Mouse (Mus musculus) limb, embryonic 13.5 days (tissue): ENCODE results near the gene Dohh. TPM values are rescaled to one million over a fixed set of nuclear protein-coding genes. Genes with fewer than 3 reads are reported as not detected.

ENCODE experiments used
- ATAC-seq: fragments of 200-750 bp; cut with Nextera tagmentation; 2 replicates; pipeline ENCODE4 v1.8.0; 2017; ENCODE audit warnings: low read depth, moderate number of reproducible peaks, moderate TSS enrichment; ENCODE audit not compliant: low FRiP score
- H3K27ac ChIP-seq: fragments of 300-500 bp; sonication (generic); 2 replicates; pipeline ENCODE4 v1.5.1; 2015; ENCODE audit warnings: inconsistent platforms, mild to moderate bottlenecking, moderate library complexity
- H3K27me3 ChIP-seq: fragments of 300-500 bp; sonication (generic); 2 replicates; pipeline ENCODE4 v1.6.1; 2015; ENCODE audit warnings: mild to moderate bottlenecking, inconsistent platforms
- H3K36me3 ChIP-seq: fragments of 300-500 bp; sonication (generic); 2 replicates; pipeline ENCODE4 v1.6.1; 2015; ENCODE audit warnings: inconsistent platforms, mild to moderate bottlenecking, moderate library complexity
- H3K4me1 ChIP-seq: fragments of 300-500 bp; sonication (generic); 2 replicates; pipeline ENCODE4 v1.6.1; 2015; ENCODE audit warnings: inconsistent platforms
- H3K4me2 ChIP-seq: fragments of 300-500 bp; sonication (generic); replicated peaks from 2 replicates; pipeline ENCODE4 v1.6.1; 2015; ENCODE audit warnings: inconsistent platforms, mild to moderate bottlenecking, moderate library complexity
- H3K4me3 ChIP-seq: fragments of 300-500 bp; sonication (generic); 2 replicates; pipeline ENCODE4 v1.5.1; 2015; ENCODE audit warnings: moderate library complexity, mild to moderate bottlenecking, inconsistent platforms
- H3K9ac ChIP-seq: fragments of 300-500 bp; sonication (generic); 2 replicates; pipeline ENCODE4 v1.6.1; 2015; ENCODE audit warnings: mild to moderate bottlenecking, inconsistent platforms
- H3K9me3 ChIP-seq: fragments of 300-500 bp; sonication (generic); 2 replicates; pipeline ENCODE4 v1.6.1; 2016; ENCODE audit warnings: inconsistent platforms
- WGBS: fragments of 180-500 bp; shearing (Covaris S2); methylation state at CpG from one replicate; pipeline ENCODE4 v1.1.7; 2015; 5-methylcytosine and 5-hydroxymethylcytosine counted together
- polyA plus RNA-seq: library from polyadenylated mRNA; unstranded; fragments of >200 nt; fragmentation: Nextera tagmentation; extraction: Ambion mirVana; gene quantifications from 2 replicates; pipeline ENCODE4 v1.2.1, GENCODE M21; 2015

Gene Dohh
- polyA plus RNA-seq, 1 experiment from 2014 or later: 79.4 TPM

GRCm38 (mm10) chr10:81392270-81392669 lies 8.0 kb downstream of the Dohh start:
- Histone ChIP-seq H3K36me3 (peaks cover 27% of the 10 kb centered on the region), H3K27ac (no peak overlapping the region)
- no peak for ATAC-seq

GRCm38 (mm10) chr10:81392781-81393185 lies 8.6 kb downstream of the Dohh start, which contains the start of gene Smim24:
TSS of gene Smim24 (plus strand) at chr10:81393051.
- peak within 1 kb of the TSS; percentile 64 for H3K4me2 ChIP-seq
- H3K27ac ChIP-seq: peak within 1 kb of the TSS; percentile 67; the same call in 1 of the 2 replicates
- H3K36me3 ChIP-seq: peaks cover 27% of the 10 kb centered on the region
- ATAC-seq: no peak
- peak within 1 kb of the TSS; percentile 36 for H3K4me3 ChIP-seq
- no peaks in the 10 kb centered on the region for H3K9me3 ChIP-seq
- peak within 1 kb of the TSS; percentile 62 for H3K9ac ChIP-seq
- H3K4me1 ChIP-seq: peaks cover 20% of the 10 kb centered on the region
- WGBS: 65% methylated on average over 14 of the region's 14 CpGs
- no peaks in the 10 kb centered on the region for H3K27me3 ChIP-seq

More at GRCm38 (mm10) chr10:81392270-81392669, 8.0 kb downstream of the Dohh start:
- 90% methylated on average over 6 of the region's 6 CpGs for WGBS
- Histone ChIP-seq H3K27me3 (no peaks in the 10 kb centered on the region), H3K9me3 (no peaks in the 10 kb centered on the region), H3K4me1 (peaks cover 20% of the 10 kb centered on the region), H3K4me2 (no peak overlapping the region), H3K9ac (no peak overlapping the region), H3K4me3 (no peak overlapping the region)

GRCm38 (mm10) chr10:81393456-81394063 lies 9.3 kb downstream of the Dohh start:
- peaks cover 25% of the 10 kb centered on the region for H3K36me3 ChIP-seq
- peak overlapping the region; percentile 64 for H3K4me2 ChIP-seq
- peak overlapping the region; percentile 36 for H3K4me3 ChIP-seq
- no peak; the same call in 1 of the 2 replicates for ATAC-seq
- no peaks in the 10 kb centered on the region for H3K27me3 ChIP-seq
- peak overlapping the region; percentile 67; the same call in 1 of the 2 replicates for H3K27ac ChIP-seq
- H3K9me3 ChIP-seq: no peaks in the 10 kb centered on the region
- H3K9ac ChIP-seq: peak overlapping the region; percentile 62
- 6% methylated on average over 19 of the region's 19 CpGs for WGBS
- peaks cover 20% of the 10 kb centered on the region for H3K4me1 ChIP-seq

- H3K9me3 ChIP-seq: no peaks in the 10 kb centered on the region
- peaks cover 30% of the 10 kb centered on the region for H3K36me3 ChIP-seq
- no peaks in the 10 kb centered on the region for H3K27me3 ChIP-seq
- peaks cover 28% of the 10 kb centered on the region for H3K4me1 ChIP-seq
- H3K9ac ChIP-seq: no peak overlapping the region
- 17% methylated on average over 5 of the region's 5 CpGs for WGBS
- no peak for ATAC-seq
- H3K4me3 ChIP-seq: no peak overlapping the region
- H3K27ac ChIP-seq: no peak overlapping the region
- H3K4me2 ChIP-seq: no peak overlapping the region
These were observed 10.9 kb downstream of the Dohh start for GRCm38 (mm10) chr10:81395127-81395526.

GRCm38 (mm10) chr10:81395865-81396264 lies 11.6 kb downstream of the Dohh start:
- WGBS: 78% methylated on average over 4 of the region's 4 CpGs
- Histone ChIP-seq H3K4me1 (peaks cover 35% of the 10 kb centered on the region), H3K27me3 (no peaks in the 10 kb centered on the region), H3K9me3 (no peaks in the 10 kb centered on the region), H3K9ac (no peak overlapping the region), H3K27ac (no peak overlapping the region; the same call in 1 of the 2 replicates), H3K36me3 (peaks cover 38% of the 10 kb centered on the region), H3K4me2 (no peak overlapping the region), H3K4me3 (no peak overlapping the region)
- no peak for ATAC-seq

GRCm38 (mm10) chr10:81396749-81397148 lies 12.5 kb downstream of the Dohh start:
- Histone ChIP-seq H3K4me1 (peaks cover 43% of the 10 kb centered on the region), H3K4me3 (no peak overlapping the region), H3K27ac (no peak overlapping the region; the same call in 1 of the 2 replicates), H3K4me2 (no peak overlapping the region), H3K36me3 (peaks cover 39% of the 10 kb centered on the region), H3K9me3 (no peaks in the 10 kb centered on the region), H3K9ac (peak overlapping the region; percentile 55), H3K27me3 (no peaks in the 10 kb centered on the region)
- no peak for ATAC-seq
- WGBS: 75% methylated on average over 5 of the region's 5 CpGs

- peaks cover 52% of the 10 kb centered on the region for H3K4me1 ChIP-seq
- no peaks in the 10 kb centered on the region for H3K9me3 ChIP-seq
- no peak for ATAC-seq
- WGBS: 53% methylated on average over 5 of the region's 5 CpGs
- peaks cover 50% of the 10 kb centered on the region for H3K36me3 ChIP-seq
- H3K9ac ChIP-seq: no peak overlapping the region
- no peak overlapping the region for H3K4me3 ChIP-seq
- no peak overlapping the region for H3K4me2 ChIP-seq
- H3K27me3 ChIP-seq: no peaks in the 10 kb centered on the region
- no peak overlapping the region; the same call in 1 of the 2 replicates for H3K27ac ChIP-seq
These were observed 15.1 kb downstream of the Dohh start for GRCm38 (mm10) chr10:81399296-81399695.

GRCm38 (mm10) chr10:81399798-81400308 lies 15.6 kb downstream of the Dohh start:
- Histone ChIP-seq H3K27ac (no peak overlapping the region), H3K36me3 (peaks cover 56% of the 10 kb centered on the region), H3K4me1 (peaks cover 56% of the 10 kb centered on the region), H3K27me3 (no peaks in the 10 kb centered on the region), H3K9me3 (no peaks in the 10 kb centered on the region), H3K9ac (peak overlapping the region; percentile 14; the same call in 1 of the 2 replicates), H3K4me3 (no peak overlapping the region), H3K4me2 (peak overlapping the region; percentile 0; the same call in 1 of the 2 replicates)
- WGBS: 78% methylated on average over 18 of the region's 18 CpGs
- ATAC-seq: no peak

GRCm38 (mm10) chr10:81400371-81401204 lies 16.4 kb downstream of the Dohh start:
- Histone ChIP-seq H3K4me2 (peak overlapping the region; percentile 0; the same call in 1 of the 2 replicates), H3K36me3 (peaks cover 63% of the 10 kb centered on the region), H3K27ac (peak overlapping the region; percentile 92; the same call in 1 of the 2 replicates), H3K9ac (no peak overlapping the region; the same call in 1 of the 2 replicates), H3K4me1 (peaks cover 56% of the 10 kb centered on the region), H3K27me3 (0 out of 2 replicates have a peak, but pooled peaks cover 3% of the 10 kb centered on the region), H3K9me3 (no peaks in the 10 kb centered on the region), H3K4me3 (no peak overlapping the region)
- ATAC-seq: no peak
- WGBS: 48% methylated on average over 22 of the region's 22 CpGs

- ATAC-seq: 0 out of 2 replicates have a peak, but pooled peaks have one; percentile 2
- Histone ChIP-seq H3K9me3 (no peaks in the 10 kb centered on the region), H3K9ac (no peak overlapping the region), H3K27ac (peak overlapping the region; percentile 92), H3K4me1 (peaks cover 56% of the 10 kb centered on the region), H3K27me3 (0 out of 2 replicates have a peak, but pooled peaks cover 6% of the 10 kb centered on the region), H3K4me2 (peak overlapping the region; percentile 49), H3K4me3 (no peak overlapping the region), H3K36me3 (peaks cover 69% of the 10 kb centered on the region)
- WGBS: 33% methylated on average over 10 of the region's 10 CpGs
These were observed 16.9 kb downstream of the Dohh start for GRCm38 (mm10) chr10:81401205-81401520.

GRCm38 (mm10) chr10:81401521-81402226 lies 17.4 kb downstream of the Dohh start:
- peaks cover 61% of the 10 kb centered on the region for H3K4me1 ChIP-seq
- 0 out of 2 replicates have a peak, but pooled peaks cover 6% of the 10 kb centered on the region for H3K27me3 ChIP-seq

More at GRCm38 (mm10) chr10:81401521-81402226, 17.4 kb downstream of the Dohh start:
- peak overlapping the region; percentile 92 for H3K27ac ChIP-seq
- peak overlapping the region; percentile 32; the same call in 1 of the 2 replicates for H3K9ac ChIP-seq
- ATAC-seq: peak; percentile 89
- H3K36me3 ChIP-seq: peaks cover 71% of the 10 kb centered on the region
- H3K9me3 ChIP-seq: no peaks in the 10 kb centered on the region
- H3K4me3 ChIP-seq: peak overlapping the region; percentile 17
- peak overlapping the region; percentile 49 for H3K4me2 ChIP-seq
- WGBS: 9% methylated on average over 18 of the region's 18 CpGs
